ENCODE assay signal across 15 mouse cellular contexts in genomic region chr16:26950209-26950608, GRCm38 (mm10). TPM values are rescaled to one million over a fixed set of nuclear protein-coding genes. Genes with fewer than 3 reads are reported as not detected.
DNase-seq lines count a peak whose midpoint lies in the region; ATAC-seq and TF ChIP-seq lines count a peak whose summit lies in the region.
"Had no signal": no experiment of that assay in that cellular context is flagged by ENCODE, and none has a peak within 500 bp of the region (broad histone marks: within the 10 kb centered on the region; RNA-seq: fewer than 3 reads in every experiment).

No protein-coding gene starts in this region.

- no peaks in the 10 kb centered on the region for H3K4me1 ChIP-seq in kidney, postnatal 0 days (replicated peaks; ENCODE audit: insufficient read depth, low read length)
- H3K4me1 ChIP-seq in kidney, embryonic 15.5 days, result no peaks in the 10 kb centered on the region
- H3K4me1 ChIP-seq in midbrain, postnatal 0 days (ENCODE audit: insufficient read depth, low read length), result no peaks in the 10 kb centered on the region
- H3K4me1 ChIP-seq in midbrain, embryonic 15.5 days, result no peaks in the 10 kb centered on the region
- no peaks in the 10 kb centered on the region for H3K4me1 ChIP-seq in stomach, postnatal 0 days (replicated peaks; ENCODE audit: control insufficient read depth, insufficient read depth)
- H3K4me1 ChIP-seq in forebrain, embryonic 16.5 days (replicated peaks; ENCODE audit: control insufficient read depth, insufficient read depth, low read length), result no peaks in the 10 kb centered on the region
- H3K4me1 ChIP-seq: midbrain, embryonic 13.5 days had no signal

- H3K4me2 ChIP-seq in kidney, postnatal 0 days (ENCODE audit: low read length), result no peak overlapping the region
- H3K4me2 ChIP-seq in kidney, embryonic 15.5 days, result no peak overlapping the region
- no peak overlapping the region for H3K4me2 ChIP-seq in midbrain, postnatal 0 days (ENCODE audit: low read depth, low read length, poor library complexity, severe bottlenecking)
- H3K4me2 ChIP-seq in midbrain, embryonic 15.5 days, result no peak overlapping the region
- no peak overlapping the region for H3K4me2 ChIP-seq in stomach, postnatal 0 days (replicated peaks; ENCODE audit: low read depth)
- H3K4me2 ChIP-seq in forebrain, embryonic 16.5 days (ENCODE audit: low read length), result no peak overlapping the region
- H3K4me2 ChIP-seq: midbrain, embryonic 13.5 days had no signal

- H3K27me3 ChIP-seq in kidney, postnatal 0 days (ENCODE audit: insufficient read depth, low read length), result no peaks in the 10 kb centered on the region
- no peaks in the 10 kb centered on the region for H3K27me3 ChIP-seq in kidney, embryonic 15.5 days
- H3K27me3 ChIP-seq in midbrain, postnatal 0 days (ENCODE audit: insufficient read depth, low read length), result no peaks in the 10 kb centered on the region
- H3K27me3 ChIP-seq in midbrain, embryonic 15.5 days (replicated peaks), result no peaks in the 10 kb centered on the region
- no peaks in the 10 kb centered on the region for H3K27me3 ChIP-seq in stomach, postnatal 0 days (ENCODE audit: control insufficient read depth, insufficient read depth, low read length)
- H3K27me3 ChIP-seq in forebrain, embryonic 16.5 days (replicated peaks; ENCODE audit: control insufficient read depth, insufficient read depth, low read length), result no peaks in the 10 kb centered on the region
- H3K27me3 ChIP-seq: midbrain, embryonic 13.5 days had no signal

- TF ChIP-seq CTCF in kidney, postnatal 0 days (IDR thresholded peaks at IDR 0.05; ENCODE audit: low read depth), result peak; percentile 41; the same call in 1 of the 2 replicates
- TF ChIP-seq CTCF in midbrain, postnatal 0 days (IDR thresholded peaks at IDR 0.05), result peak; percentile 25
- peak; percentile 52 for TF ChIP-seq CTCF in stomach, postnatal 0 days (IDR thresholded peaks at IDR 0.05; ENCODE audit: low read depth)

- 44% methylated on average over 4 of the region's 4 CpGs for WGBS in kidney, postnatal 0 days
- 53% methylated on average over 4 of the region's 4 CpGs for WGBS in kidney, embryonic 15.5 days
- 58% methylated on average over 4 of the region's 4 CpGs for WGBS in midbrain, postnatal 0 days
- WGBS in midbrain, embryonic 15.5 days, result 56% methylated on average over 4 of the region's 4 CpGs
- 32% methylated on average over 4 of the region's 4 CpGs for WGBS in stomach, postnatal 0 days
- 65% methylated on average over 4 of the region's 4 CpGs for WGBS in forebrain, embryonic 16.5 days

- H3K27ac ChIP-seq in kidney, postnatal 0 days, result no peak overlapping the region
- H3K27ac ChIP-seq in kidney, embryonic 15.5 days, result no peak overlapping the region
- H3K27ac ChIP-seq in midbrain, postnatal 0 days (ENCODE audit: low read depth, low read length), result no peak overlapping the region
- H3K27ac ChIP-seq in midbrain, embryonic 15.5 days, result no peak overlapping the region
- H3K27ac ChIP-seq in stomach, postnatal 0 days (replicated peaks), result no peak overlapping the region
- no peak overlapping the region for H3K27ac ChIP-seq in forebrain, embryonic 16.5 days (ENCODE audit: low read length)
- H3K27ac ChIP-seq: midbrain, embryonic 13.5 days had no signal

- H3K4me3 ChIP-seq in kidney, postnatal 0 days (replicated peaks; ENCODE audit: low read depth, low read length), result no peak overlapping the region
- H3K4me3 ChIP-seq in kidney, embryonic 15.5 days (replicated peaks), result no peak overlapping the region
- no peak overlapping the region for H3K4me3 ChIP-seq in midbrain, postnatal 0 days (ENCODE audit: low read depth, low read length)
- no peak overlapping the region for H3K4me3 ChIP-seq in midbrain, embryonic 15.5 days
- no peak overlapping the region for H3K4me3 ChIP-seq in stomach, postnatal 0 days (ENCODE audit: low read depth, low read length)
- H3K4me3 ChIP-seq in forebrain, embryonic 16.5 days (replicated peaks; ENCODE audit: low read length), result no peak overlapping the region
- H3K4me3 ChIP-seq: midbrain, embryonic 13.5 days had no signal

- no peak for DNase-seq in kidney, postnatal 0 days (ENCODE audit: low spot score)
- DNase-seq in midbrain, postnatal 0 days (ENCODE audit: low spot score), result no peak
- peak; percentile 57 for DNase-seq in R1 (ENCODE audit: low read depth, low spot score)
- DNase-seq in stomach, postnatal 0 days (ENCODE audit: low spot score), result no peak
- DNase-seq in kidney, adult 18-20 months, result no peak
- DNase-seq: cerebellum, adult 8-10 months; heart, postnatal 14 days had no signal

- H3K36me3 ChIP-seq in kidney, postnatal 0 days (ENCODE audit: insufficient read depth, low read length), result no peaks in the 10 kb centered on the region
- no peaks in the 10 kb centered on the region for H3K36me3 ChIP-seq in kidney, embryonic 15.5 days
- no peaks in the 10 kb centered on the region for H3K36me3 ChIP-seq in midbrain, postnatal 0 days (ENCODE audit: insufficient read depth, low read length)
- H3K36me3 ChIP-seq in midbrain, embryonic 15.5 days (replicated peaks), result no peaks in the 10 kb centered on the region
- no peaks in the 10 kb centered on the region for H3K36me3 ChIP-seq in stomach, postnatal 0 days (ENCODE audit: control insufficient read depth, insufficient read depth, low read length)
- no peaks in the 10 kb centered on the region for H3K36me3 ChIP-seq in forebrain, embryonic 16.5 days (ENCODE audit: control insufficient read depth, insufficient read depth)
- H3K36me3 ChIP-seq: midbrain, embryonic 13.5 days had no signal

- no peak for TF ChIP-seq EP300 in stomach, postnatal 0 days (optimal IDR thresholded peaks at IDR 0.05)

- no peak for ATAC-seq in kidney, postnatal 0 days (replicated peaks; ENCODE audit: low FRiP score, low read depth)
- ATAC-seq in kidney, embryonic 15.5 days (replicated peaks; ENCODE audit: low FRiP score), result no peak
- ATAC-seq in midbrain, postnatal 0 days (ENCODE audit: low FRiP score), result no peak
- ATAC-seq in midbrain, embryonic 15.5 days (replicated peaks), result no peak
- ATAC-seq in stomach, postnatal 0 days (ENCODE audit: low FRiP score, low TSS enrichment), result no peak
- no peak for ATAC-seq in forebrain, embryonic 16.5 days
- ATAC-seq: midbrain, embryonic 13.5 days had no signal

- H3K9me3 ChIP-seq in kidney, postnatal 0 days (replicated peaks; ENCODE audit: low read length), result no peaks in the 10 kb centered on the region
- no peaks in the 10 kb centered on the region for H3K9me3 ChIP-seq in kidney, embryonic 15.5 days (replicated peaks)
- no peaks in the 10 kb centered on the region for H3K9me3 ChIP-seq in midbrain, postnatal 0 days (ENCODE audit: low read length)
- H3K9me3 ChIP-seq in midbrain, embryonic 15.5 days, result no peaks in the 10 kb centered on the region
- no peaks in the 10 kb centered on the region for H3K9me3 ChIP-seq in stomach, postnatal 0 days (ENCODE audit: control insufficient read depth, low read length)
- H3K9me3 ChIP-seq in forebrain, embryonic 16.5 days (ENCODE audit: control insufficient read depth, low read length), result no peaks in the 10 kb centered on the region
- H3K9me3 ChIP-seq: midbrain, embryonic 13.5 days had no signal

- H3K9ac ChIP-seq in kidney, postnatal 0 days (ENCODE audit: low read depth, low read length), result no peak overlapping the region
- no peak overlapping the region for H3K9ac ChIP-seq in kidney, embryonic 15.5 days
- no peak overlapping the region for H3K9ac ChIP-seq in midbrain, postnatal 0 days (replicated peaks; ENCODE audit: low read length, poor library complexity, severe bottlenecking)
- H3K9ac ChIP-seq in midbrain, embryonic 15.5 days, result no peak overlapping the region
- H3K9ac ChIP-seq in stomach, postnatal 0 days (ENCODE audit: low read length), result no peak overlapping the region
- no peak overlapping the region for H3K9ac ChIP-seq in forebrain, embryonic 16.5 days (replicated peaks; ENCODE audit: low read depth, low read length)
- H3K9ac ChIP-seq: midbrain, embryonic 13.5 days had no signal

RNA-seq across cellular contexts. Expression of gene Gmnc, which starts 41.2 kb away (rescaled TPM):
- polyA plus RNA-seq in kidney, postnatal 0 days (2015; fragmentation: Nextera tagmentation; extraction: Ambion mirVana), result 0.04 TPM in 2 replicates
- polyA plus RNA-seq in kidney, embryonic 15.5 days (2015; fragmentation: Nextera tagmentation; extraction: Ambion mirVana), result 0.05 TPM in 1 of 2 replicates, not detected in the other
- total RNA-seq in midbrain, postnatal 0 days (2014; rRNA removed), result 0.44 and 0.66 TPM in 2 replicates
- polyA plus RNA-seq in midbrain, postnatal 0 days (2015; fragmentation: Nextera tagmentation; extraction: Ambion mirVana), result 0.06 and 0.09 TPM in 2 replicates
- 0.19 and 0.26 TPM in 2 replicates for polyA plus RNA-seq in midbrain, embryonic 15.5 days (2015; fragmentation: Nextera tagmentation; extraction: Ambion mirVana)
- polyA plus RNA-seq in stomach, postnatal 0 days (2015; fragmentation: Nextera tagmentation; extraction: Ambion mirVana), result 0.04 TPM in 1 of 2 replicates, not detected in the other
- 0.11 and 0.14 TPM in 2 replicates for polyA plus RNA-seq in forebrain, embryonic 16.5 days (2015; fragmentation: Nextera tagmentation; extraction: Ambion mirVana)
- polyA plus RNA-seq: embryonic facial prominence, embryonic 11.5 days; intestine, embryonic 14.5 days; neural tube, embryonic 11.5 days; small intestine, adult 2 months had no signal
